Mouse (Mus musculus): Measurements from ENCODE around the gene Ap2b1.
A peak's percentile ranks its signal among the peaks of the same experiment; 100 is the strongest.
"Not testable (repeated sequence)": the region's sequence is repeated elsewhere in the genome, so short reads cannot be mapped to it uniquely, and the experiment has no call there.

Gene Ap2b1

GRCm38 (mm10) chr11:83302124-83302523 lies 3.3 kb downstream of the Ap2b1 start:
- DNase-seq = no peak

- peak; percentile 95 for DNase-seq
These were observed 3.9 kb downstream of the Ap2b1 start, which contains the start of gene Pex12 for GRCm38 (mm10) chr11:83302526-83303251. Gene Pex12, minus strand, starts transcription at chr11:83302586.

- DNase-seq = no peak
These were observed 4.9 kb downstream of the Ap2b1 start for GRCm38 (mm10) chr11:83303751-83304150.

- DNase-seq = no peak
These were observed 5.7 kb downstream of the Ap2b1 start for GRCm38 (mm10) chr11:83304485-83304884.

GRCm38 (mm10) chr11:83306700-83307253 lies 8.0 kb downstream of the Ap2b1 start:
- no peak for DNase-seq

- DNase-seq = no peak
These were observed 13.6 kb downstream of the Ap2b1 start for GRCm38 (mm10) chr11:83312471-83312870.

- no peak for DNase-seq
These were observed 20.2 kb downstream of the Ap2b1 start for GRCm38 (mm10) chr11:83319048-83319447.

- not testable (repeated sequence) for DNase-seq
These were observed 27.9 kb downstream of the Ap2b1 start for GRCm38 (mm10) chr11:83326692-83327091.

- DNase-seq = peak; percentile 52
These were observed 28.6 kb downstream of the Ap2b1 start for GRCm38 (mm10) chr11:83327427-83327826.

GRCm38 (mm10) chr11:83335826-83336225 lies 37.0 kb downstream of the Ap2b1 start:
- DNase-seq = no peak

- DNase-seq = no peak
These were observed 40.9 kb downstream of the Ap2b1 start for GRCm38 (mm10) chr11:83339705-83340104.

GRCm38 (mm10) chr11:83341716-83342245 lies 43.0 kb downstream of the Ap2b1 start:
- no peak for DNase-seq

GRCm38 (mm10) chr11:83355428-83355827 lies 56.6 kb downstream of the Ap2b1 start:
- DNase-seq = no peak

- DNase-seq = peak; percentile 9
These were observed 58.6 kb downstream of the Ap2b1 start for GRCm38 (mm10) chr11:83357421-83357820.

GRCm38 (mm10) chr11:83364656-83365055 lies 65.8 kb downstream of the Ap2b1 start:
- no peak for DNase-seq

- DNase-seq = no peak
These were observed 72.4 kb downstream of the Ap2b1 start for GRCm38 (mm10) chr11:83371267-83371666.

GRCm38 (mm10) chr11:83379745-83380341 lies 81.0 kb downstream of the Ap2b1 start:
- DNase-seq = no peak

GRCm38 (mm10) chr11:83382876-83383531 lies 84.2 kb downstream of the Ap2b1 start:
- no peak for DNase-seq

GRCm38 (mm10) chr11:83383532-83383887 lies 84.7 kb downstream of the Ap2b1 start:
- no peak for DNase-seq

- DNase-seq = no peak
These were observed 94.2 kb downstream of the Ap2b1 start for GRCm38 (mm10) chr11:83393062-83393461.

GRCm38 (mm10) chr11:83394802-83395439 lies 96.1 kb downstream of the Ap2b1 start:
- no peak for DNase-seq

- DNase-seq = no peak
These were observed 98.8 kb downstream of the Ap2b1 start for GRCm38 (mm10) chr11:83397626-83398025.

- DNase-seq = no peak
These were observed 99.9 kb downstream of the Ap2b1 start for GRCm38 (mm10) chr11:83398724-83399123.

All from thymus, postnatal 25 days (tissue).